25 mouse cellular contexts compared by ENCODE assay signal in genomic region chr10:69777736-69778135, GRCm38 (mm10).
DNase-seq lines count a peak whose midpoint lies in the region; ATAC-seq and TF ChIP-seq lines count a peak whose summit lies in the region.
"Had no signal": no experiment of that assay in that cellular context is flagged by ENCODE, and none has a peak within 500 bp of the region (broad histone marks: within the 10 kb centered on the region; RNA-seq: fewer than 3 reads in every experiment).

No protein-coding gene starts in this region.

- H3K36me3 ChIP-seq in midbrain, embryonic 11.5 days (ENCODE audit: control insufficient read depth, insufficient read depth, low read length) = no peaks in the 10 kb centered on the region
- no peaks in the 10 kb centered on the region for H3K36me3 ChIP-seq in midbrain, embryonic 14.5 days (ENCODE audit: control insufficient read depth, insufficient read depth, low read length)
- no peaks in the 10 kb centered on the region for H3K36me3 ChIP-seq in myocyte (ENCODE audit: control insufficient read depth, insufficient read depth)
- H3K36me3 ChIP-seq: heart, embryonic 13.5 days; limb, embryonic 13.5 days; lung, embryonic 15.5 days; midbrain, embryonic 12.5 days had no signal

- 0 out of 2 replicates have a peak, but pooled peaks have one; percentile 1 for ATAC-seq in frontal cortex, adult (ENCODE audit: low TSS enrichment)
- no peak for ATAC-seq in midbrain, embryonic 11.5 days (ENCODE audit: low FRiP score)
- no peak for ATAC-seq in midbrain, embryonic 14.5 days (ENCODE audit: low FRiP score, low TSS enrichment)
- ATAC-seq: CD4-positive, CD25-positive, alpha-beta regulatory T cell, adult 4 months; forebrain, postnatal 0 days; intestine, postnatal 0 days had no signal

- no peak overlapping the region for H3K9ac ChIP-seq in midbrain, embryonic 11.5 days (ENCODE audit: low read length)
- no peak overlapping the region for H3K9ac ChIP-seq in midbrain, embryonic 14.5 days (replicated peaks; ENCODE audit: low read length)
- H3K9ac ChIP-seq: forebrain, postnatal 0 days; heart, embryonic 13.5 days; limb, embryonic 13.5 days; lung, embryonic 15.5 days; midbrain, embryonic 12.5 days had no signal

- WGBS in midbrain, embryonic 11.5 days = 83% methylated on average over 11 of the region's 11 CpGs
- 83% methylated on average over 11 of the region's 11 CpGs for WGBS in midbrain, embryonic 14.5 days

- no peak overlapping the region for H3K4me3 ChIP-seq in midbrain, embryonic 11.5 days (ENCODE audit: low read depth, low read length)
- no peak overlapping the region for H3K4me3 ChIP-seq in midbrain, embryonic 14.5 days (replicated peaks; ENCODE audit: low read depth, low read length)
- no peak overlapping the region for H3K4me3 ChIP-seq in myocyte
- H3K4me3 ChIP-seq: erythroblast, embryonic 14.5 days; heart, embryonic 13.5 days; limb, embryonic 13.5 days; lung, embryonic 15.5 days; midbrain, embryonic 12.5 days had no signal

- H3K9me3 ChIP-seq in midbrain, embryonic 11.5 days (ENCODE audit: control insufficient read depth, low read length) = no peaks in the 10 kb centered on the region
- no peaks in the 10 kb centered on the region for H3K9me3 ChIP-seq in midbrain, embryonic 14.5 days (ENCODE audit: control insufficient read depth, low read length)
- H3K9me3 ChIP-seq: heart, embryonic 13.5 days; limb, embryonic 13.5 days; lung, embryonic 15.5 days; midbrain, embryonic 12.5 days had no signal

- H3K27ac ChIP-seq in midbrain, embryonic 11.5 days (ENCODE audit: low read depth, low read length) = no peak overlapping the region
- no peak overlapping the region for H3K27ac ChIP-seq in midbrain, embryonic 14.5 days (replicated peaks; ENCODE audit: low read depth, low read length)
- H3K27ac ChIP-seq: heart, embryonic 13.5 days; limb, embryonic 13.5 days; lung, embryonic 15.5 days; midbrain, embryonic 12.5 days had no signal

- DNase-seq in frontal cortex, postnatal 25 days (ENCODE audit: low spot score in 2 of 2) = no peak
- DNase-seq in midbrain, embryonic 11.5 days (ENCODE audit: low spot score, missing footprints) = peak; percentile 75
- DNase-seq in midbrain, embryonic 14.5 days = no peak
- peak; percentile 65 for DNase-seq in MN1 (ENCODE audit: low spot score)
- DNase-seq in embryo, embryonic 10 days (ENCODE audit: low spot score) = no peak
- DNase-seq in left cerebral cortex, adult 11 months (ENCODE audit: low spot score) = no peak
- DNase-seq: adrenal gland, postnatal 14 days; cerebellum, adult 11-12 months; cerebellum, adult 9-11 months; forebrain, postnatal 0 days; heart, postnatal 10 days; kidney, adult 9 months; kidney, postnatal 14 days; right cerebral cortex, postnatal 4 days; thymus, postnatal 25 days had no signal

- H3K4me1 ChIP-seq in midbrain, embryonic 11.5 days (ENCODE audit: control insufficient read depth, insufficient read depth, low read length) = no peaks in the 10 kb centered on the region
- no peaks in the 10 kb centered on the region for H3K4me1 ChIP-seq in midbrain, embryonic 14.5 days (ENCODE audit: control insufficient read depth, insufficient read depth, low read length)
- H3K4me1 ChIP-seq: limb, embryonic 13.5 days; lung, embryonic 15.5 days; midbrain, embryonic 12.5 days had no signal

- H3K27me3 ChIP-seq in midbrain, embryonic 11.5 days (ENCODE audit: control insufficient read depth, insufficient read depth, low read length) = no peaks in the 10 kb centered on the region
- no peaks in the 10 kb centered on the region for H3K27me3 ChIP-seq in midbrain, embryonic 14.5 days (ENCODE audit: control insufficient read depth, insufficient read depth, low read length)
- H3K27me3 ChIP-seq in myocyte (ENCODE audit: control insufficient read depth, insufficient read depth, insufficient read length) = no peaks in the 10 kb centered on the region
- H3K27me3 ChIP-seq: heart, embryonic 13.5 days; limb, embryonic 13.5 days; lung, embryonic 15.5 days; midbrain, embryonic 12.5 days had no signal

- H3K79me2 ChIP-seq in myocyte (ENCODE audit: control insufficient read depth, insufficient read depth) = no peaks in the 10 kb centered on the region

- no peak overlapping the region for H3K4me2 ChIP-seq in midbrain, embryonic 11.5 days
- no peak overlapping the region for H3K4me2 ChIP-seq in midbrain, embryonic 14.5 days (ENCODE audit: low read length)
- H3K4me2 ChIP-seq in myocyte (ENCODE audit: low read depth) = peak overlapping the region; percentile 78
- H3K4me2 ChIP-seq: heart, embryonic 13.5 days; limb, embryonic 13.5 days; liver, embryonic 11.5 days; lung, embryonic 15.5 days; midbrain, embryonic 12.5 days had no signal

- TF ChIP-seq POLR2A in myocyte (IDR thresholded peaks at IDR 0.05; ENCODE audit: insufficient read length, low read depth) = no peak

- no peak overlapping the region for H3ac ChIP-seq in myocyte (ENCODE audit: control insufficient read depth, insufficient read length)

TF ChIP-seq in myocyte, 11 proteins besides CTCF, POLR2A, EP300 and RAD21:
- no peak for TF ChIP-seq TCF12 (IDR thresholded peaks at IDR 0.05; ENCODE audit: insufficient read depth, poor library complexity, severe bottlenecking)
- no peak for TF ChIP-seq CEBPB (IDR thresholded peaks at IDR 0.05; ENCODE audit: insufficient read depth, poor library complexity, severe bottlenecking)
- TF ChIP-seq MAX (IDR thresholded peaks at IDR 0.05; ENCODE audit: low read depth) = no peak
- TF ChIP-seq SRF (IDR thresholded peaks at IDR 0.05; ENCODE audit: control insufficient read depth, insufficient read length, low read depth) = no peak
- TF ChIP-seq TCF3 (IDR thresholded peaks at IDR 0.05; ENCODE audit: insufficient read length, low read depth) = no peak
- TF ChIP-seq E2F4 (IDR thresholded peaks at IDR 0.05; ENCODE audit: insufficient read depth) = no peak
- TF ChIP-seq POLR2AphosphoS2 (IDR thresholded peaks at IDR 0.05; ENCODE audit: insufficient read length, low read depth) = no peak
- no peak for TF ChIP-seq MYOG (IDR thresholded peaks at IDR 0.05; ENCODE audit: control insufficient read depth in 1 of 3, insufficient read depth in 1 of 3, insufficient read length in 2 of 3, low read depth in 2 of 3)
- no peak for TF ChIP-seq USF1 (IDR thresholded peaks at IDR 0.05; ENCODE audit: low read depth)
- no peak for TF ChIP-seq MYOD1 (IDR thresholded peaks at IDR 0.05; ENCODE audit: control insufficient read depth in 1 of 3, insufficient read length in 2 of 3, low read depth in 2 of 3)
- TF ChIP-seq REST (IDR thresholded peaks at IDR 0.05; ENCODE audit: insufficient read depth, insufficient read length) = no peak

Comparison
In these comparisons a context has a peak if more than half of its experiments do, and no peak if none do; other contexts are left out.
1. DNase-seq: peak in midbrain, embryonic 11.5 days (single experiment) and MN1 (single experiment); none in frontal cortex, postnatal 25 days (0 of 2), midbrain, embryonic 14.5 days (single experiment), embryo, embryonic 10 days (single experiment) and left cerebral cortex, adult 11 months (single experiment).